Mouse (Mus musculus): ENCODE data around the gene Mettl2.

The Mettl2 gene

DNA sequence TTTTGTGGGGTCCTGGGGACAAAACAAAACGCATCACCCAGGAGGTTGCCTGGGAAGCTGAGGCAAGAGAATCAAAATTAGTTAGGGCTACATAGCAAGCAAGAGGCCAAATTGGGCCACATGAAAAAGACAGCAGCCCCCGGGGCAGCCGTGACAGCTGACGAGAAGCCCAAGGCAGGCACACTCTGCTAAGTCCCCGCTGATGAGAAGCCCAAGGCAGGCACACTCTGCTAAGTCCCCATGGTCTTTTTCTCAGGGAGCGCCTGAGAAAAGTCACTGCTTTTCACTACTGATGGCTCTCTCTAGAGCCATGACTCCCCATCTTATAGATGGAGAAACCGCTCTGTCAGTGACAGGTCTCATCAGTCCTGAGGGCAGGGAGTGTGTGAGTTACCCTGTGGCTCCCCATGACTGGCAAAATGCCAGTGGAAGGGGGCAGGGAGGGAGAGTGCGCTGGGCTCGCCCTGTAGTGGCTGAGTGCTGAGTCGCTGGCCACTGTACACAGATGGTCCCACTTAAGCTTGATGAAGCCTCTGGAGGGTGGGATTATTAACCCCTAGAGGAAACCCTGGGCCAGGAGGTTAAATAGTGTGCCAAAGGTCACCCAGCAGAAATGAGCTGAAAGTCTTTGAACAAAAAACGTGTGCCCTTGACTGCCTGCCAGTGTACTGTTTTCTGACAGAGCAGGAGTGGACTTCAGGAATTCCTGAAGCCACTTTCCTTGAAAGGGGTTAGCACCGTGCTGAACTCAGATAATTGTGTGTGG lies 27.0 kb downstream of the Mettl2 start:
- peak; percentile 87 for DNase-seq

DNA sequence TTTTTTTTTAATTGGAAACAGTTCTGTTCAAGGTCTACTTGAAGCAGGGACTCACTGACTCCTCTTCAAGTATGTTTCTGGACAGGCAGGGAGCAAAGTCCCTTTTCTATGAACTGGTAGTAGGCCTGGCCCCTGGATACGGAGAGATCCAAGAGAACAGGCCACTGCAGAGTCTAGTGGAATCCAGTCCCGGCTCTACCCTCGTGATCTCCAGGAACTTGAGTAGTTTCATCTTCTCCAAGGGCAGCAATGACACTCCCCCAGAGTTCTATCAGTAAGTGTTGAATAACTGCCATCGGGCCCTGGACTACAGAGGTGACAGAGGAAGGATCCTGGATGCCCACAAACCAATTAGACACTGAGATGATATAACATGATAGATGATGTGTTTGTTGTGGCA lies 29.7 kb downstream of the Mettl2 start:
- no peak for DNase-seq

DNA sequence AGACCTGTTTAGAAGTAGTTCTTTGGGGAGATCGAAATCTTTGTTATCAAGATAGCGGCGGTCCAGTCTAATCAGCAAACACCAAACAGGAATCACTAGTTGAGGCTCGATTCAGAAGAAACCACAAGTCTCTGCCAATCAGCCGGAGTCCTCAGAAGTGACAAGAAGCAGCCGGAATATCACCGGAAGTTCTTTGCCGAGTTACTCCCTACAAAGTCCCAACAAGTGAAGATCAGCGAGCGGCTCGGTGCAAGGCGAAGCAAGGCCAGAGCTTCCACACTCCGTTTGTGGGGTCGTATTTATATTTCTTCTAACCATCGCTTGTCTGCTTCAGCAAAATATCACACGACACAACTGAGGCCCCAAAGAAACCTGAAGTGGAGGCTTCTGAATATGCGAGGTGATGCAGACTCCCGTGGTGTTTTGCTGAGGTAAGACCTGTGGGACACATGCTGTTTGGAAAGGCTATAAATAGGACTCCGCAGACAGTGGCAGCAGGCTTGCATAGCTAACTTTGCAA lies 30.6 kb downstream of the Mettl2 start:
- DNase-seq = peak; percentile 32

DNA sequence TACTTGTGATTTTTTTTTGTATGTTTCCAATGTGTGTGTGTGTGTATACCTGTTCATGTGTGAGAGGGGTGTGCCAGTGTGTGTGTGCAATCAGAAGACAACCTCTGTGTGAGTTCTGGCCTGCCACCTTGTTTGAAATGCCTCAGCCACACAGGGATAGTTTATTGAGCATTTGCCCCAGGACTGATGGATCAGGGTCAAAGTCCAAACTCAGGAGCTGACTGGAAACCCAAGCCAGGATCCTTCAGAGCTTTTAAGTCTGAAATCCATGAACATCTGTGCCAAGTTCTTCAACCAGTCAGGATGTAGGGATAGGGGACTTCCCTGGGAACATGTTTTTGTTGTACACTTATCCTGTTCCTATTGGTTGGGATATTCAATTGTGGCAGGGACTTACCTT lies 31.8 kb downstream of the Mettl2 start:
- DNase-seq = no peak

DNA sequence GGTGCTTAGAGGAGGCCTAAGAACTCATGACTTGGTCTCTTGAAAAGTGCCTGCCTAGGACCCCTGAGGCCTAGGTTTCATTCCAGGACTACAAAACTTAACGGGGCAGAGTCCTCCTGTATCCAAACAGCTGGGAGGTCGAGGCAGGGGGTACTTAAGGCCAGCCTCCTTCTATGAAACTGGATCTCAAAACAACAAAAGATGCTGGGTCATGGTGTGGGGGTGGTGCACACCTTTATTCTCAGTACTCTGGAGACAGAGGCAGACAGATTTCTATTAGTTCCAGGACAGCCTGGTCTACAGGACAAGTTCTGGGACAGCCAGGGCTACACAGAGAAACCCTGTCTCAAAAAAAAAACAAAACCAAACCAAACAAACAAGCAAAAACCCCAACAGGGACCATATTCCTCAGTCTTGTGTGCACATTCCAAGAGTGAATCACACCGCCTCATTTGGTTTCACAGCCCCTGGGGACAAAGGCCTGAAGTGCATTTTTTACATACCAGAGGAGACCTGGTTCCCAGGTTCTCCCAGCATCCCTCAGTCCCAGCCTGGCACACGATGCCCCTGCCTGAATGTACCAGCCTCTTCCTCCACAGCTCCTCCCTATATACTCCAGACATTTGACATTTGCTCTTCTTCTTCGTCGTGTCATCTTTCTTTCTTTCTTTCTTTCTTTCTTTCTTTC lies 33.6 kb downstream of the Mettl2 start:
- no peak for DNase-seq

DNA sequence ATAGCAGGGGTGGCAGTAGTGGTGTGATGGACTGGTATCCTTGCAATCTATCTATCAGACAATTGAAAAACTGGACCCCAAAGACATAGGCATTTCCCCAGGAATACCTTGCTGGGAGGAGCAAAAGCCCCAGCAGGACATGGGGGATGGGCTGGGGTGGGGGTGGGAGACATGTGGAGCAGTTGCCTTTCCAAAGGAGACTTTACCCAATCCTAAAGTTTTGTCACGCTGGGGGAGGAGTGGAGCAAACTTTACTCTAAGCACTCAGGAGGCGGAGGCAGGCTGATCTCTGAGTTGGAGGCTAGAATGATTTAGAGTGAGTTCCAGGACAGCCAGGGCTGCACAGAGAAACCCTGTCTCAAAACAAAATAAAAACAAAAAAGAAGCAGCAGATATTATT lies 35.2 kb downstream of the Mettl2 start:
- DNase-seq = no peak

DNA sequence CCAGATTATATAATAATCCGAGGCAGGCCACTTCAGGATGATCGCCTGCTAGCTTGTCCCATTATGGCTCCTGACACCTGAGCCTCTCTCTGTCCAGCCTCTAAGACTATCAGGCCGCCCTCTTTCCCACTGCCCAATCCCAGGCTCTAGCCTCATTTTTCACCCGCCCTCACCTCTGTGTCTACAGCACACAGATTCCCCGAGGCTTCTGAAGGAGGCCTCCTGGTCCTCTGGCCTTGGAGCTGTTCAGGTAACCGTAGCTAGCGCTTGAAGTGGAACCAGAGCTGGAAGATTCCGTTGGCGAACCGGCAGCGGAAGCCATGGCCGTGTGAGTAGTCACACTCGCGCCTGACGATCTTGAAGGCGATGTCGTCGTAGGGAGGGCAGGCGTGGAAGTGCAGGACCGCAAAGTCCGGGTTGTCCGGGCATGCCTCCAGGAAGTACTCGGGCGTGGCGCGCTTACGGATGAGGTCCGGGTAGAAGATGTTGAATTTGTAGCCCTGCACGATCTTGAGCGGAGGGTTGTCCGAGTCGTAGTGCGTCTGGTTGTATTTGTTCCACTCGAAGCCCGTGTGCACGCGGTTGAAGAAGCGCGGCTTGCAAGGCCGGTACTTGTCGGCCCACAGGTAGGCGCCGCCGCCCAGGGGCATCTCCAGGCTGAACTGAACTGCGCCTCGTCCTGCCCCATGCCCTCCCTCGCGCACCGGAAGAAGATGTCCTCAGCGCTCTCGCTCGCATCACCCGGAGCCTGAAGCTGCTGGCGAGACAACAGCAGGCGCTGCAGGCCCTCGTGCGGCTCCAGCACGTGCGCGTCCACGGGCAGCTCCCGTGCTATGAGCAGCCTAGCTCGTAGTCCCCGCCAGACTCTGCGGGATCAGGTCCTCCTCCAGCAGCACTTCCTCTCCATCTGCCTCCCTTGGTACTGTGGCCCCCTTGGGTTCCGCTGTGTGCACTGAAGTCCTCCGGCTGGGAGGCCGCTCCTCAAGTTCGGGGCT lies 38.6 kb downstream of the Mettl2 start:
- no peak for DNase-seq

DNA sequence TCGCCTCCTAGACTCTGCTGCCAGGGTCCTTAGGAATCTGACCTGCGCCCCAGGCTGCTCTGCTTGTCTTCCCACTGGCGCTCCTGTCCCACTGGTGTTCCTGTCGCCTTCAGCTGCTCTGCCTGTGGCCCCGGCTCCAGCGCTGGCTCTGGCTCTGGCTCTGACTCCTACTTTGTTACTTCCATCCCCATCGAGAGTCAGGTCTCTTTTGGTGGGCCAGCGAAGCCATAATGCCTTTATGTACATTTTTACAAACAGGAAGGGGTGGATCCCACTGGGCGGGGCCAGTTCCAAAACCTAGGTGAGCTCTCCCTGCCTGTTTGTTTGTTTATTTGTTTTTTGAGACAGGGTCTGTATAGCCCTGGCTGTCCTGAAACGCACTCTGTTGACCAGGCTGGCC lies 40.6 kb downstream of the Mettl2 start:
- no peak for DNase-seq

DNA sequence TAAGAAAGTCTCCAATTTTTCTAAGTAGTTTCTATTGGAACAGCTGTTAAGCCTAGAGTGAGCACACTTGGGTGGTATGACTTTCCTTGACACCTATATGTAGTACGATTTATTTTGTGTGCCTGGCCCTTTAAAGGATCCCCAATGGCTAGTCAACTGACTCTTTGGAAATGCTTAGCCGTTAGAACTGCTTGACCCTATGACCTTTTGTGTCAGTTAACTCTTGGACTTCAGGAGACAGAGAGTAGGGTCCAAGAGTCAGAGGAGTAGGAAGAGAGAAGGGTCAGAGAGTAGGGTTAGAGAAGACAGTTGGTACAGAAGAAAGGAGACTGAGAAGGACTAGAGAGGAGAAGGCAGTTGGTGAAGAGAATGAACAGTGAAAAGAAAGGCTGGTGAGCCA lies 52.3 kb downstream of the Mettl2 start, which contains the start of gene Tlk2:
Gene Tlk2 (plus strand): TSS at position 292 of the 400 bp plus-strand sequence.
- DNase-seq = no peak

DNA sequence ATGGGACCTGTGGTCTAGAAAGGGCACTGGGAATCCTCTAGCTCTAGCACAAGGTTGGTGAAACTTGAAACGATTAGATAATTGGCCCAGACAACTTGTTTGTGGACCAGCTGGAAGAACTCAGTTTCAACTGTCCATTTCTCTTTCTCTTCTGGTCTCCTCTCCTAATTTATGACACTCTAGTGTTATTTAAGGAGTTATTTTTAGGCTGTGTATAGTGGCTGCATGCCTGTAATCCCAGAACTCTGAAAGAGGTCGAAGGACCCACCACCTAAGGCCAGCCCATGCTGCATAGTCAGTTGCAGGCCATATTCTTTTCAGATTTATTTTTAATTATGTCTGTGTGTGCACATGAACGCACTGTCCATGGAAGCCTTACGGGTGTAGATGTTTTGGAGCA lies 53.3 kb downstream of the Mettl2 start:
- DNase-seq = no peak

DNA sequence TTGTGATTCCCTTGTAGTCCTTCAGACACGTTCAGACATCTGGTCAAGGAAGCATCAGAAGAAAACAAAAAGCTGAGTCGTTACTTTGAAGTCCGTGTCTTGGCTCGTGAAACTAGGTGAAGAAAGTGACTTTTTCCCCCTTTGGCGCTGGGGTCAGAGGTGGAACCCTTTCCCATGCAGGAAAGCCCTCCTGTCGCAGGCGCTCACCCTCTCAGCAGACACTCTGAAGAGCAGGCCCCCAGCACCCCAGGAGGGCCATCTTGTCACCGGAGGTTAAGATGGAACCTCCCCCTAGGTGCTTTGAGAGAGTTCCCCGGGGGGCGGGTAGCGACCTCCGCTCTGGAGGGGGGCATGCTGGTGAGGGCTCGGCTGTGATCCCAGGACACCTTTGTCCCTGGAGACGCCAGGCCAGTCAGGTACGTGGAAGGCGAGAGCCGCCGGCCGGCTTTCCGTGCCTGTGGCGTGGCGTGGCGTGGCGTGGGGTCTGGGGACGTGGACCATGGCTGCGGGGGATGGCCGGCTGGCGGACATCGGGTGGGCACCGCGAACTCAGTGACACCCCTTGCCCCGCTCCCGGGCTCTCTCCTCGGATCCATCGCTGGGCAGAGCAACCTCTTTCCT lies 54.4 kb downstream of the Mettl2 start:
- peak; percentile 62 for DNase-seq

DNA sequence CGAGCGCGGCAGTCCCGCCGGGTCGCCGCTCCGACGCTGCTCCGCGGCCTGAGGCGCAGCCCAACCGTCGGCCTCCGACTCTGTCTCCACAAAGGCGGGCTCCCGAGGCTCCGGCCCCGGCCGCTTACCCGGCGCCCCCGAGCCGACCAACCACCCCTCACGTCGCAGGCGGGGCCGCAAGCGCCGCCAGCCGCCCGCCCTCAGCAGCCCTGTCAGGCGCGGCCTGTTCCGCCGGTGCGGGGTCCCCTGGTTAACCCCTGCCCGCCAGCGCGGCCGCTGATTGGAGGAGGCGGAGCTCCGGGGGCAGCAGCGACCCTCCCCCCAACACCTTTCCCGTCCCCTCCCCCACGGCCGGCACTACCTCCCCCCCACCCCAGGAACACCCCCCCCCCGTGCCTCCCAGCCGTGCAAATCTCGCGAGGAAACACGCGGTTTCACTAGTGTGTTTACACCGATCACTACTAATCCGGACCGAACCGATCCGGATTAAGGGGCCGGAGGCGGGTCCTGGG lies 55.0 kb downstream of the Mettl2 start:
- DNase-seq = peak; percentile 95

DNA sequence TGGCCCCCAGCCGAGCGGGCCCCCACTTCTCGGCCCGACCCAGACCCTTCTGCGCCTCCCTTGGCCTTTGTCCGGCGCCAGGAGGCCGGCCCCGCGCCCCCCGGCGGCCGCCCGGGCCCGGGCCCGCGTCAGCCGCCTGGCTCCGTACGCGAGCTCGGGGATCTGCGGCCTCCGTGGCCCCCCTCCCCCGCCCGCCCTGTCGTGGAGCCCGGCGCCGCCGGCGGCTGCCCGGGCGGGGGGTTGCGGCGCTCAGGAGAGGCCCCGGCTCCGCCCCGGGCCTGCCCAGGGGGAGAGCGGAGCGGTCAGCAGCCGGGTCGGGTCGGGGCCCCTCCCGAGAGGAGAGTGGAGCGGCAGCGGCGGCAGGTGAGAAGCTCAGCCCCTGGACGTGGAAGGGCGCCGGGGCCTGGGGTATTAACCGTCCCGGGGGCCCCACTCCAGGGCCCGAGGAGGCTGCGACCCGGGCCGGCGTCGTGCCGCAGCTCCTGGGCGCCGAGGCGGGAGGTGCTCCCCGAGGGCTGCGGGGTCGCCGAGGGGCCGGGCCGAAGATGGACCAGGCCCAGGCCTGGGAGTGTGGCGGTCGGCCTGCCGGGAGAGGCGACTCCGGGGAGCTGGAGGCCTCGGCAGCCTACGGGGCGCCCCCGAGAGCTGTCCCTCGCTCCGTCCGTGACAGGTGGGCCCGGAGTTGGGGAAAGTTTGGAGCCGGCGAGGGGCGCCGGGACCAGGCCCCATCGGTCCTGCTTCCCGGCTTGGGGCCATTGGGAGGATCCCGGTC lies 55.6 kb downstream of the Mettl2 start:
- peak; percentile 58 for DNase-seq

DNA sequence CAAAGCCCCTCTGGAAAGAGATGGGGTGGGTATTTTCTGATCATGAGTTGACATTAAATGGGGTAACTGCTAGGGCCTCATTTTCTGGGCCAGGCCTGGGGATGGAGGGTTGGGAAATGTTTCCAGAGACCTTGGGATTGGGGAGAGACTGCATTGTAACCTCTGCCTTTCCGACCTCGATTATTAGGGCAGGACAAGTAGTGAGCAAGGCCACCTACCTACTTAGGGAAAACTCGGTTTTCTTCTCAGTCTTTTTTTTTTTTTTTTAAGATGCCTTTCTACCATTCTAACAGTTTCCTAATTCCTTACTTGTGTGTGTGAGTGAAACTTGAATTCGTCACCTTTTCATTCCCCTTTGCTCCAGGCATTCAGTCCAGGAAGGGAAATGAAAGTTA lies 56.2 kb downstream of the Mettl2 start:
- DNase-seq = no peak

DNA sequence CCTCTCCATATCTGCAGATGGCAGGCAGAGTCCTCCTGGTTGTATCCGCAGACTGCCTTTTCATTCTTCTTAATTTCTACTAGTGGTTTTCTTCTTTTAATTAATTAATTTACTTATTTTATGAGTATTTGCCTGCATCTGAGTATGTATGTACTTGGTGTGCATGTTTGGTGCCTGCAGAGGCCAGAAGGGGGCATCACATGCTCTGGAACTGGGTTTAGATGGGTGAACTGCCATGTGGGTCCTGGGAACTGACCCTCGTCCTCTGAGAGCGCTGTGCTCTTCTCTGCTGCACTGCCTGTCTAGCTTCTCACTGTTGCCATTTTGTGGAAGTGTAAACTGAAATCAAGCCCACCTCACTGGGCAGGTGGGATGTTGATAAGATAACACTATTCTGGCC lies 58.5 kb downstream of the Mettl2 start:
- DNase-seq = no peak

Data from liver (tissue).